Mouse (Mus musculus): ENCODE data around the gene Dxo. TPM values are rescaled to one million over a fixed set of nuclear protein-coding genes. Genes with fewer than 3 reads are reported as not detected.

The Dxo gene
- total RNA-seq, 2 experiments from 2014 or later: 39.7 to 42.3 TPM

DNA sequence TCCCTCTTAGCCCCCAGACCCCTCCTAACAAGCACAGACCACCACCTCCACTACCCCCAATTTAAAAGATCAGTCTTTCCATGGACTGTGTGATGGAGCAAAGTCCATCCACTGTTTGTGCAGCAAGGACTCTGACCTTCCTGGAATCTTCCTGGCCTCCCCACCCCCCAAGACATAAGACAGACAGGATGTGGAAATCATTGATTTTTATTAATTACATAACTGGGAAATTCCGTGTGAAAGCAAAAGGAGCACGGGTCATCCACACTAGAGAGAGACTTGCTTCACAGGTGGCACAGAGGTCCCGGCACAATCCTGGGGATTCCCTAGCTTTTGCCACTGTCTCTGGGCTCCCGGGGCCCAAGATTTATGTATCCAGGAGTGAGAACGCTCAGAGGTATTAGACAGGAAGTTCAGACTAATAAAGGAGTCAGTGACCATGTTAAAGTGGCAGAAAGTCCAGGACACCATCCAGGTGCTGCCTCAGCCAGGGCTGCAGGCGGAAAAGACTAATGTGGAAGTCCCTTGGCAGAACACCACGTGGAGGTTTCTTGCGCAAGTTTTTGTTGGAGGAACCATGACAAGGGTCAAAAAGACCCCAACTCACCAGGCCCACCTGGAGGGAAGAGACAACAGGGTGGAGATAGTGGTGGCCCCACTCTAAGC is 25.7 kb downstream of the Dxo start, which contains the start of gene Cfb:
Cfb (minus strand) TSS at position 103 of the 666 bp plus-strand sequence.
- no peak for TF ChIP-seq CTCF (conservative IDR thresholded peaks at IDR 0.05)
- no peak for DNase-seq (ENCODE audit: low spot score in 2 of 2)
- Histone ChIP-seq H3K27ac (no peak within 1 kb of the TSS), H3K4me3 (no peak within 1 kb of the TSS)

DNA sequence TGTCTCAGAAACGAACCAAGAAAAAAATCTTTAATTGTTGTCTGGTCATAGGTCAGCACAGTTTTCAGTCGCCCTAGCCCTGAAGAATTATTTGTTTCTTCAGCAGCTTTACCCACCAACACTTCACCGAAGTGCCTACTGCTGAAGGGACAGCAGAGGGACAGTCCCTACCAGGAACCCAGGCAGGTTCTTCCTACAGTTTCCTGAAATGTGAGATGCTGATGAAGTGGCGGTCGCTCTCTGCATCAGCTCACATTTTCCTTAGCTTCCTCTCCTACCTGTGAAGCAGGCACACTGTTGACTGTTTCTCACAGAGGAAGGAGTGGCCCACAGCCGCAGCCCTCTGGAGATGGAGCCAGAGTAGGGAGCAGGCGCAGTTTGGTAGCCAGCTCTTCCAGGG is 29.2 kb downstream of the Dxo start:
- DNase-seq (ENCODE audit: low spot score in 2 of 2): no peak
- Histone ChIP-seq H3K4me3 (no peak overlapping the region), H3K27ac (no peak overlapping the region)
- TF ChIP-seq CTCF (conservative IDR thresholded peaks at IDR 0.05): no peak

DNA sequence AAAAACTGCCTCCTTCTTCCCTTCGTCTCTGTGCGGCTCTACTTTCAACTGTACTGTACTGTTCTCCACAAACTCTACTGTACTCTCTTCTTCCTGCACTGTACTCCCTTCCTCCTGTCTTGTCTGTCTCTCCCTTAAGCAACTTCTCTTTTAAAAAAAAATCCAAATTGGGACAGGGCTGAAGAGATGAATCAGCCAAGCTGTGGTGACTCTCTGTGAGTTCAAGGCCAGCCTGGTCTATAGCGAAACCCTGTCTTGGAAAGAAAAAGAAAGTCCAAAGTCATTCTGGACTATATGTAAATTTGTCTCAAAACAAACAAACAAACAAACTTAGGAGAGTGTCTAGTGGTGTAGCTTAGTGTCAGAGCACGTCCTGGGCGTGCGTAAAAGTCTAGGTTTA is 37.5 kb downstream of the Dxo start:
- no peak for TF ChIP-seq CTCF (conservative IDR thresholded peaks at IDR 0.05)
- Histone ChIP-seq H3K4me3 (no peak overlapping the region), H3K27ac (no peak overlapping the region)
- no peak for DNase-seq (ENCODE audit: low spot score in 2 of 2)

- Histone ChIP-seq H3K27ac (no peak within 1 kb of the TSS), H3K4me3 (no peak within 1 kb of the TSS)
- no peak for TF ChIP-seq CTCF (conservative IDR thresholded peaks at IDR 0.05)
- no peak for DNase-seq (ENCODE audit: low spot score in 2 of 2)
Observed at GRCm38 (mm10) chr17:34879336-34879879, 42.6 kb downstream of the Dxo start, which contains the start of gene Zbtb12. TSS of gene Zbtb12 (plus strand) at chr17:34879483.

DNA sequence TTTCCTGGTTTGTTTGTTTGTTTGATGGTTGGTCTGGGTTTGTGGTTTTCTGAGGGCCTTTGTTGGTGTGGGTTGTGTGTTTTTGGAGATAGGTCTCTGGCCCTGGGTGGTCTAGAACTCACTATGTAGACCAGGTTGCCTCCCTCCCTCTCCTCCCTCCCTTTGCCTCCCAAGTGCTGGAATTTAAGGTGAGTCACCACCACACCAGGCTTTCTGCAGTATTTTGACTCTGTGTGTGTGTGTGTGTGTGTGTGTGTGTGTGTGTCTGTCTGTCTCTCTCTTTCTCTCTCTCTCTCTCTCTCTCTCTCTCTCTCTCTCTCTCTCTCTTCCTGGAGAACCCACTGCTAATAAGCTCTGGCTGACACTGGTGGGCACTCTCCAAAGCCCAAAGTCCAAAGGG is 44.3 kb downstream of the Dxo start:
- TF ChIP-seq CTCF (conservative IDR thresholded peaks at IDR 0.05): no peak
- H3K4me3 ChIP-seq: no peak overlapping the region
- no peak for DNase-seq (ENCODE audit: low spot score in 2 of 2)
- no peak overlapping the region for H3K27ac ChIP-seq

DNA sequence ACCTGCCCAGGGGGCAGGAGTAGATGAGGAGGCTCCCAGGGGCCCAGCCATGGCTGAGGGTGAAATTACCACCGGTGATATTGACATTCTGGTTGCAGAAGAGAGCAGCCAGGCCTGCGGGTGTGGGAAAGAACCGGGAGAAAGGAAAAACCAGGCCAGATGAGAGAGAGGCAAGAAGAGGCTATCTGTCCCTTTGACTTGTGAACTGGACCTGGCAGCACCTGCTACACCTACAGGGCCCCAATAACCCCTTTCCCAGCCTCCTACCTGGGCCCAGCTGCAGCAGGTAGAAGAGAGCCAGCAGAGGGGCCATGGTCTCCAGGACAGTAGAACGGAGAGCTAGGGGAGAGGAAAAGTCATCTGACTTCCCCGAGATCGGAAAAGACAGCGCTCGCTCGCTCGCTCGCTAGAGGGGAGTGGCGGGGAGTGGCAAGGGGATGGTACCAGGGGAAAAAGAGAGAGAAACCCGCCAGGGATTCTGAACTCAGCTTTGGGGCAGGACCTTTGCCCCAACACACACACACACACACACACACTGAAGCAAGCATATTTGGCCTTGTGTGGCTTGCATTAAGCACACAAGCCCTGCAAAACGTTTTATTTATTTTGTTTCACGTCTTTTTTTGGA is 45.0 kb downstream of the Dxo start, which contains the start of gene Gm20547:
Gm20547 (minus strand) TSS at position 360 of the 628 bp plus-strand sequence.
- no peak for DNase-seq (ENCODE audit: low spot score in 2 of 2)
- H3K27ac ChIP-seq: no peak within 1 kb of the TSS
- no peak for TF ChIP-seq CTCF (conservative IDR thresholded peaks at IDR 0.05)

GRCm38 (mm10) chr17:34883332-34883731 is 46.5 kb downstream of the Dxo start:
- H3K27ac ChIP-seq: no peak overlapping the region
- DNase-seq (ENCODE audit: low spot score in 2 of 2): no peak
- H3K4me3 ChIP-seq: no peak overlapping the region
- TF ChIP-seq CTCF (conservative IDR thresholded peaks at IDR 0.05): peak; percentile 34

More for the DNA sequence above, 45.0 kb downstream of the Dxo start, which contains the start of gene Gm20547:
- H3K4me3 ChIP-seq: no peak within 1 kb of the TSS

GRCm38 (mm10) chr17:34884704-34885103 is 47.9 kb downstream of the Dxo start:
- TF ChIP-seq CTCF (conservative IDR thresholded peaks at IDR 0.05): no peak
- no peak overlapping the region for H3K4me3 ChIP-seq
- no peak for DNase-seq (ENCODE audit: low spot score in 2 of 2)
- no peak overlapping the region for H3K27ac ChIP-seq

DNA sequence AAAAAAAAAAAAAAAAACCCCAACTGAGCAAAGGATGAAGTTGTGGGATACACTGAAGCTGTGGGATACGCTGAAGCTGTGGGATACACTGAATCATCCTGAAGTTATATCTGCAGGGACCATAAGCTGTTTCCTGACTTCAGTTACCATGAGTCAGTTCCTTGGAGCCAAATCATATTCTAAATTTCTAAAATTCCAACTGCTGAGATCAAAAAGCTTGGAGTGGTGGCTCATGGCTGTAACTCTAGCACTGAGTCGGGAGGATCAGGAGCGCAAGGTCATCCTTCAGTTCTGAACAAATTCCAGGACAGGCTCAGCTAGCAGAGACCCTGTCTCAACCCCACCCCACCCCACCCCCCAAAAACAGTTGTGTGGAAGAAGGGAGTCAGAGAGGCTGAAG is 48.8 kb downstream of the Dxo start:
- DNase-seq (ENCODE audit: low spot score in 2 of 2): no peak
- no peak for TF ChIP-seq CTCF (conservative IDR thresholded peaks at IDR 0.05)
- no peak overlapping the region for H3K4me3 ChIP-seq
- H3K27ac ChIP-seq: no peak overlapping the region

GRCm38 (mm10) chr17:34887942-34888341 is 51.1 kb downstream of the Dxo start:
- DNase-seq (ENCODE audit: low spot score in 2 of 2): no peak
- no peak overlapping the region for H3K4me3 ChIP-seq
- no peak for TF ChIP-seq CTCF (conservative IDR thresholded peaks at IDR 0.05)
- no peak overlapping the region for H3K27ac ChIP-seq

Small RNA genes within 50 kb of the gene (microRNA-seq; reads per million reads assigned to microRNA genes)
- gene Mir6970 (0.64 to 1.5 reads per million in 2 experiments), gene Mir6971 (5.9 to 7.0 reads per million in 2 experiments), gene Mir6972 (0 reads per million in 2 experiments)

Other genes starting within 250 kb of the Dxo start
- 1 to 10 TPM; 2.4 to 2.5 TPM for gene Gpsm3, start 247.2 kb upstream of the Dxo start, total RNA-seq (2021)
- gene Pbx2, start 245.8 kb upstream of the Dxo start, total RNA-seq (2021): 10 to 100 TPM; 66.9 to 69.5 TPM
- gene Ager, start 239.2 kb upstream of the Dxo start, total RNA-seq (2021): under 1 TPM; 0.79 to 0.83 TPM
- gene Rnf5, start 233.3 kb upstream of the Dxo start, total RNA-seq (2021): 10 to 100 TPM; 72.1 to 80.3 TPM
- 100 to 1,000 TPM; 153 to 160 TPM for gene Agpat1, start 232.8 kb upstream of the Dxo start, total RNA-seq (2021)
- 1 to 10 TPM; 1.7 to 2.4 TPM for gene Egfl8, start 221.0 kb upstream of the Dxo start, total RNA-seq (2021)
- gene Ppt2, start 208.5 kb upstream of the Dxo start, total RNA-seq (2021): 10 to 100 TPM; 46.8 to 55.8 TPM
- gene Prrt1, start 207.5 kb upstream of the Dxo start, total RNA-seq (2021): 100 to 1,000 TPM; 276 to 305 TPM
- gene Fkbpl, start 192.3 kb upstream of the Dxo start, total RNA-seq (2021): 10 to 100 TPM; 16.2 to 18.8 TPM
- 10 to 100 TPM; 92.0 to 93.2 TPM for gene Atf6b, start 189.9 kb upstream of the Dxo start, total RNA-seq (2021)
- 10 to 100 TPM; 10.9 to 11.0 TPM for gene Tnxb, start 166.5 kb upstream of the Dxo start, total RNA-seq (2021)
- gene C4b, start 93.1 kb upstream of the Dxo start, total RNA-seq (2021): 10 to 100 TPM; 27.2 to 28.7 TPM
- gene Cyp21a1, start 32.5 kb upstream of the Dxo start, total RNA-seq (2021): under 1 TPM in 1 of 2 experiments, not detected in 1; 0.42 TPM
- gene Stk19, start 74 bp upstream of the Dxo start, total RNA-seq (2021): 10 to 100 TPM; 55.5 to 61.3 TPM
- gene Skiv2l, start 13.2 kb downstream of the Dxo start, total RNA-seq (2021): 10 to 100 TPM; 75.1 to 78.3 TPM
- 10 to 100 TPM; 34.9 to 38.1 TPM for gene Nelfe, start 13.4 kb downstream of the Dxo start, total RNA-seq (2021)
- not detected for gene Cfb, start 25.5 kb downstream of the Dxo start, total RNA-seq (2021)
- gene Zbtb12, start 42.5 kb downstream of the Dxo start, total RNA-seq (2021): 1 to 10 TPM; 7.5 to 9.0 TPM
- not detected for gene Gm20547, start 45.0 kb downstream of the Dxo start, total RNA-seq (2021)
- 1 to 10 TPM; 1.1 to 1.8 TPM for gene C2, start 61.2 kb downstream of the Dxo start, total RNA-seq (2021)
- gene Ehmt2, start 61.5 kb downstream of the Dxo start, total RNA-seq (2021): 100 to 1,000 TPM; 181 to 190 TPM
- under 1 TPM in 1 of 2 experiments, not detected in 1; 0.29 TPM for gene Slc44a4, start 77.4 kb downstream of the Dxo start, total RNA-seq (2021)
- 10 to 100 TPM; 39.4 to 43.1 TPM for gene Neu1, start 94.2 kb downstream of the Dxo start, total RNA-seq (2021)
- 10 to 100 TPM; 21.4 to 24.7 TPM for gene Hspa1b, start 122.2 kb downstream of the Dxo start, total RNA-seq (2021)
- not detected for gene Gm20481, start 132.9 kb downstream of the Dxo start, total RNA-seq (2021)
- gene Hspa1a, start 135.1 kb downstream of the Dxo start, total RNA-seq (2021): 10 to 100 TPM; 16.9 to 18.1 TPM
- gene Hspa1l, start 135.7 kb downstream of the Dxo start, total RNA-seq (2021): under 1 TPM; 0.44 to 0.49 TPM
- 10 to 100 TPM; 15.9 to 21.8 TPM for gene Lsm2, start 144.8 kb downstream of the Dxo start, total RNA-seq (2021)
- gene Vars, start 164.0 kb downstream of the Dxo start, total RNA-seq (2021): 10 to 100 TPM; 48.2 to 55.1 TPM
- gene Vwa7, start 179.6 kb downstream of the Dxo start, total RNA-seq (2021): under 1 TPM; 0.20 to 0.26 TPM
- under 1 TPM in 1 of 2 experiments, not detected in 1; 0.67 TPM for gene Sapcd1, start 191.0 kb downstream of the Dxo start, total RNA-seq (2021)
- 1 to 10 TPM in 1 of 2 experiments, under 1 TPM in 1; 0.26 to 1.1 TPM for gene Msh5, start 209.7 kb downstream of the Dxo start, total RNA-seq (2021)
- gene Clic1, start 212.9 kb downstream of the Dxo start, total RNA-seq (2021): 1 to 10 TPM; 9.2 to 9.6 TPM
- gene Ddah2, start 222.0 kb downstream of the Dxo start, total RNA-seq (2021): 10 to 100 TPM; 13.7 to 15.8 TPM
- not detected for gene Ly6g6c, start 228.4 kb downstream of the Dxo start, total RNA-seq (2021)
- gene Mpig6b, start 229.2 kb downstream of the Dxo start, total RNA-seq (2021): not detected
- 1 to 10 TPM; 2.5 to 3.5 TPM for gene Ly6g6e, start 239.9 kb downstream of the Dxo start, total RNA-seq (2021)
- gene Ly6g6d, start 241.0 kb downstream of the Dxo start, total RNA-seq (2021): 1 to 10 TPM; 1.1 TPM
- under 1 TPM in 1 of 2 experiments, not detected in 1; 0.52 TPM for gene Ly6g6f, start 248.6 kb downstream of the Dxo start, total RNA-seq (2021)